Mouse (Mus musculus) thymus, adult 18-20 months (tissue): Measurements from ENCODE around the gene Zfp646.
"Not testable (repeated sequence)": the region's sequence is repeated elsewhere in the genome, so short reads cannot be mapped to it uniquely, and the experiment has no call there.

Source experiments
- DNase-seq, 2 experiments: peaks; one replicate each; pipeline ENCODE4 v3.0.0; 2022; ENCODE audit warnings: mixed read lengths in 2 of 2

The Zfp646 gene

DNA sequence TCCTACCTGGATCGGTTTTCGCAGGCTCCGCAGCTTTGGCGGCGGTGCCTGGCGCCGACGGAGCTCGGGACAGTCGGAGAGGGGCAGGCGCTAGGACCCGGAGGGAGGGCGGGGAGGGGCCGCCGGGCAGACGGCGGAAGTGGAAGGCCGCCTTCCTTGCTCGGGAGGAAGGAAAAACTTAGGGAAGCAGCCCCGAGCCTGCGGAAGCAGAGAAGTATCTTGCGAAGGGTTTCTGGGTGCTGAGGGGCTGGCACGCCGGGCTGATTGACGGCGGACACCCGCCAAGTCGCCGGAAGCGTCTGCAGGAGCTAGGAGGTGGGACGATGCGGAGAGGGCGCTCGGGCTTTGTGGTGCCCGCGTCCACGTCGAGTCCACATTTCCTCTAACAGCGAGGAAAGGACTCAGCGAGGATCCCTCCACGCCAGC lies at the start of gene Zfp646:
Gene Zfp646, plus strand, starts transcription at position 181 of the 426 bp plus-strand sequence.
- peak; percentile 53 to 73 for DNase-seq

GRCm38 (mm10) chr7:127835550-127835949 lies 40.5 kb upstream of the Zfp646 start:
- no peak for DNase-seq

DNA sequence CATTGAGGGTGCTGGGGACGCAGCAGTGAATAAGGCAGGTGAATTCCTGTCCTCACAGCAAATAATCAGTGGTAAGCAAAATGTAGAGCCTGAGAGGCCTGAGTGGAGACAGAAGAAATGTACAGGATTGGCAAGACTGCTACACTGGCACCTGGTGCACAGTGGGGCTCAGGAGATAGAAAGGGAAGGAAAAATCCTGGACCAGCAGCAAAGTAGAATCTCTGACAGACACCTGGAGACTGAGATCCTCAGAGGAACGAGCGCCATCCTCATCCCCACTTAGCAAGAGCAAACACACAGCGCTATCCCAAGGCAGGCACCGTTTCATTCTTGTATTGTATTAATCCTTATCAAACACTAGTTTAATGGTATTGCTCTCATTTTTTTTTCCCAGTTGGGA lies 38.5 kb upstream of the Zfp646 start:
- no peak for DNase-seq

- DNase-seq: not testable (repeated sequence)
These were observed 38.1 kb upstream of the Zfp646 start for GRCm38 (mm10) chr7:127837878-127838277.

- DNase-seq: not testable (repeated sequence)
These were observed 36.0 kb upstream of the Zfp646 start for GRCm38 (mm10) chr7:127840031-127840430.

GRCm38 (mm10) chr7:127840886-127841285 lies 35.1 kb upstream of the Zfp646 start:
- peak; percentile 66 to 72 for DNase-seq

DNA sequence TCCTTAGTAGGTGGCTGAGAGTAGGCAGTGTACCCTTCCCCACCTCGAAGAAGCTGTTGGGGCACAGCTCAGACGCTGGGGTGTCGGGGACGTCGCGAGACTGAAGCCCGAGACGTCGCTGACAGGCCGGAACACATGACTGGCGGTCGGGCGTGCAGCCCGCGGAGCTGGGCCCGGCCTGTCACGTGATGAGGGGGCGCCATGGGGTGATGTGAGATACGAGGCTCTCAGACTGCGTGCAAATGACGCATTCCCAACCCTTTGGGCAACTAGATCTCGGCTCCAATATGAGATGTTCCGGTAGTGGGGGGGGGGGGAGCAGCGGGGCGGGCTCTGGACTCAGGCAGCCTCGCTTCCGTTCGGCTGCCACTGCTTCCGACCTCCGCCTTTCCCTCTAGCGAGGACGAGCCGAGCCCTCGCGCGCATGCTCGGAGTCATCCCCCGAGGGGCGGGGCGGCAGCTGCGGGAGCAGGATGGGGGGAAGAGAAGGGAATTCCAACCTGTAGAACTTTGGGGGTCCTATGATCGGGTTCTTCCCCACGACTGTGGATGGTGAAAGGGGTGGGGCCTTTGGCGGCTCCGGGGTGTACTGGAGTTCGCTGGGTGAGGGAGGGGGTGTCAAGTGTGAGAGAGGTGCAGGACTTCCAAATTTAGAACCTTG lies 34.6 kb upstream of the Zfp646 start:
- DNase-seq: peak; percentile 89 to 92

GRCm38 (mm10) chr7:127842001-127842718 lies 33.9 kb upstream of the Zfp646 start:
- peak; percentile 64 to 74 for DNase-seq

DNA sequence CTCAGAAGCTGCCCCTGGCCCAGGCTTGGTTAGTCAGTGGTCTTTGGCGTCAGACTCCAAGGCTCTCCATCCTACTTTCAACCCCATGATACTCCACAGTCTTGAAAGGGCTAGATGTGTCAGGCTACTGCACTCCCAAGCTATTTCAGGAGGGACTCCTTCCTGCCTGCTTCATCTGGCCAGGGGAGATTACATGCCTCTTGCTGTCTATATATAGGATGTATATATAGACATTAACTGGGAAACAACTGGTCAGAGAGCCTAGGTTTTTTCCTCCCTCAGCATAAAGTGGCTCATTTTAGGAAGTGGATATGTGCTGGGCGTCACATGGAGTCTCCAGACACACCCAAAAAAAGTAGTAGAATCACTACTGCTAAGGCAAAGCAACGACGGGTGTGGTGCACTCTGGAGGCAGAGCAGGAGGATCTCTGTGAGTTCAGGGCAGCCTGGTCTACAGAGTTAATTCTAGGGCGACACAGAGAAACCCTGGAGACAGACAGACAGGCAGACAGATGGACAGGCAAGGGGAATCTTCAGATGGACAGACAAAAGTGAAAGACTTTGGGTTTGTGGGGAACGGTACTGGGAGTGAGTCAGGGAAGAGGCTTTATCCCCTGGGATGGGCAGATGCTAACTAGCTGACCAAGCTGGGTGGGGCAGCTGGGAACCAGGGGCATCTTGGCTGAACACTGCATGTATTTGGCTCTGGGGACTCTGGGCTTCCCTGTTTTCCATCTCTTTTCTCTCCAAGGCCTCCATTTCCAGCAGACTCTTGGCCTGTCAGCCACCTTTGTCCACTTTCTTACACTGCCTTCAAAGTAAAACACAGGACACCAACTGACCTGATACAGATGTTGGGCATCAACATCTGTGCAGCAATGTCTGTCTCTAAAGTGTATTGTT lies 25.8 kb upstream of the Zfp646 start:
- no peak for DNase-seq

DNA sequence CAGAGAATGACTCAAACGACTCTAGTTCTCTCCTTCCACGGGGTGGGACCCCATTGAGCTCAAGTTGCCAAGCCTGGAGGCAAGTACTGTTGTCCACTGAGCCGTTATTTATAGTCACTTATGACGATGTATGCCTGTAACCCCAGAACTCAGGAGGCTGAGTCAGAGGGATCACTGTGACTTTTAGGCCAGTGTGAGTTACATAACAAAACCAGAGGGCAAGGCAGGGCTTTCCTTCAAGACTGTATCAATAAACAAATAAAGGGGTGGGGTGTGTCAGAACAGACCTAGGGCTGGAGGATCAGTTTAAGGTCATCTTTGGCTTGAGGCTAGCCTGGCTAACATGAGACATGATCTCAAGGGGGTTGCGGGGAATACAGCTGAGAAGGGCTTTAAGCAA lies 25.1 kb upstream of the Zfp646 start:
- DNase-seq: no peak

GRCm38 (mm10) chr7:127858258-127858657 lies 17.8 kb upstream of the Zfp646 start:
- DNase-seq: no peak

- DNase-seq: no peak
These were observed 9.6 kb upstream of the Zfp646 start for GRCm38 (mm10) chr7:127866434-127866833.

DNA sequence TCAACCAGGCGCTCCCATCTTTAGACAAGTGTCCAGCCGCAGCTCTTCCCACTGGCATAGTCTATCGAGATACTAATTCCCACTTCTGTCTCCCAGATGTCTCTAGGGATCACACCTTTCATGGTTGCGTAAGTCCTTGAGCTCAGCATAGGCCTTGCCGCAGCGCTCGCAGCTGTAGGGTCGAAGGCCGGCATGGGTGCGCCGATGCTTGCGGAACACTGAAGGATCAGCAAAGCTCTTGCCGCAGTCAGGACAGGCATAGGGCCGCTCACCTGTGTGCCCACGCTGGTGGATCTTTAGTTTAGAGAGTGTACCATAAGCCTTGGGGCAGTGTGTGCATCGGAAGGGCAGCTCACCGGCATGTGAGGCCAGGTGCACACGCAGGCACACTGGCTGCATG lies 8.4 kb upstream of the Zfp646 start:
- DNase-seq: no peak

DNA sequence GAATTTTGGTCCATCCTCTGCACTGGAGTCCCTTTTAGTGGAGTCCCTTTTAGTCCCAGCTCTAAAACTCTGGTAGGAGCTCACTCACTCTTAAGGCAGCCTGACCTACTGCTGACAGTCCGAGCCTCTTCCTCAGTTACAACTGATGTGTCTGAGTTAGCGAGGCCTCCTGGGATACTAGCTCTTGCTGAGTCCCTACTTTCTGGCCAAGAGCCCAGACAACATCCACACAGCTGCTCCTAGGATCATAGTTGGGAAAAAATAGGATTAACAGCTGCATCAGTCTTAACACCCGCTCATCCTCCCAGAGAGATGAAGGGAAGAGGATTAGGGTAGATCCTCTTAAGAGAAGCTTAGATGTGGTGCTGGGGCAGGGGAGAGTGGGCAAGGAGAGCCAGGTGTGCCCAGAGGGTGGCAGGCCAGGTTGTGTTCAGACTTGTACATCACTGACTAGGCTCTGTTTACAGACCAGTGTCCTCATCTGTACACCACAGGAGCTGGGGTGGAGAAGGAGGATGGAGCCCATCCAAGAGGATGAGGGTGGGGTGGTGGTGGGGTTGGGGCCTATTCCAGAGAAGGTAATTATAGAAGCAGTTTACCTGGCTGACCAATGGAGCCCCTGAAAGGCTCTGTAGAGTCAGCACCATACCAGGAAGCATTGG lies 6.7 kb upstream of the Zfp646 start:
- DNase-seq: no peak

DNA sequence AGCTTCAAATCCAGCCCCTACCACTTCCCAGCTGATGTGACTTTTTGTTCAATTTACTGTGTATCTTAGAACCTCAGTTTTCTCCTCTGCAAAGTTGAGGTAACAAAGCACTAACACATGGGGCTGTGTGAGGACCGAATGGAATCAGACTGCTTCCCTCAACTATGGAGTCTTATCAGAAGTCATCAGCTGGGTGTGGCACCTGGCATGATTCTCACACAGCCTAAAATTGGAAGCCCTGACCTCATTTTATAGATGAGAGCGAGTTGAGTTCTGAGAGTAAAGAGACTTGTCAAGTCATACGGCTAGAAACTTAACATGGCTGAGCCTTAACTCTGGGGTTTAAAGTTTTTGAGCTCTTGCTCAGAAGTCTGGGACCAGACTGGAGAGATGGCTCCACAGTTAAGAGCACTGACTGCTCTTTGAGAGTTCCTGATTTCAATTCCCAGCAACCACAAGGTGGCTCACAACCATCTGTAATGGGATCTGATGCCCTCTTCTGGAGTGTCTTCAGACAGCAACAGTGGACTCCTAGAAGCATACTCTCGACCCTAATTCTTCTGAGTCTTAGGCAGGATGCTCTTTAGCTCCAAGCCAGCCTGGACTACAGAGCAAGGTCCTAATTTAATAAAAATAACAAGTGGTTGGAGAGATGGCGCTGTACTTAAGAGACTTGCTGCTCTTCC lies 5.7 kb upstream of the Zfp646 start:
- no peak for DNase-seq

GRCm38 (mm10) chr7:127874812-127875626 lies 1.0 kb upstream of the Zfp646 start:
- DNase-seq: no peak

DNA sequence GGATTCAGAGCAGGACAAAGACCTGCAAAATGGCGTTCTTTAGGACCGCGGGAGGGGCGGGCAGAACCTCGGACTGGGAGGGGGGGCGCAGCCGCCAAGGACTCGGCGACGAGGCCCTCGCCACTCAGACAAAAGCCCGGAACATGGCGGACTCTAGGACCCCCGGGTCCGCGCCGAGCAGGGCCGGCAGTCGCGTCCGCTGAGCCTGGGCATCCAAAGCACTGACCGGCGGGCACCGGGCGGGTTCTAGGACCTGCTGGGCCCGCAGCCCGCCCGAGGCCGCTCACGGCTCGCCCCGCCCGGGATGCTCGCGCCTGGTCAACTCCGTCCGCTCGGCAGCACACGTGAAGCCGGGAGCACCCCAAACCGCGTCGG lies 407 bp upstream of the Zfp646 start:
- peak; percentile 78 to 84 for DNase-seq

DNA sequence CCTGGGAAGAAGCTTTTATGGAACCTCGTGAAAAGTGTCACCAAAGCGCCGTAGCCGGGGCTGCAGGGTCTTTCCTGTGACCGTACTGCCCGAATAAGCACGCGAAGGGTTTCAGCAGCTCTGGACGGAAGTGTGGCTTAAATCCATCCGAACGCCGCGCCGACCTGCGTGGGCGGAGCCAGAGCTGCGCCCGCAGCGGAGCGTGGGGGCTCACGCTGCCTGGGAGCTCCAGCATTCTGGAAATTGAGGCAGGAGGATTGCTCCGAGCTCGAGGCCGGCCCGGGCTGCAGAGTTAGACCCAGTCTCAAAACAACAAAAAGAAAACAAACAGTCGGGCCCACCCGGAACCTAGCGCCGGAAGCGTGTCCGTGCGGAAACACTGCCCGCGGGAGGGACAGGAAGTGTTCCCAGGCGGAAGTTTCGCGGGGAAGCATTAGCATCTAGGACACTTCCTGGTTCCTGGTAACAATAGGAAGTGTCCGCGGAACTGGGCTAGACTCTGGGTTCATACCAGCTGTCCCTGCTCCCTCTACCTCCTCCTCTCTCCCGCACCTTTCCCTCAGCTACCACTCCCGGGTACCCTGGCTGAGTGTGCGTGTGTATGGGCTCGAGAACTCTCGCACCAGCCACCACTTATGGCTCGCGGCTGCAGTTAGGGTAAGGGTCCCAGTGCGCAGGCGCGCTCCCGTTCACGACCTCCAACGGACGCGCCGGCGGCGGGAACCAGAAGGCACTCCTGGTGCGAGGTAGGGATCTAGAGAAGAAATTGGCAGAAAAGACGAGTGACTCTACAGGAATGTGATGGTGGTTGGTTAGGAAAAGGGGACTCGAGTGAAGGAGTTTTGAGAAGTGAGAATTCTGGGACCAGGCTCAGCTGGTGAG lies 687 bp downstream of the Zfp646 start, which contains the start of gene Zfp668:
Gene Zfp668, minus strand, starts transcription at position 362 of the 882 bp plus-strand sequence.
- DNase-seq: peak; percentile 64 to 81

- DNase-seq: no peak
These were observed 3.3 kb downstream of the Zfp646 start for GRCm38 (mm10) chr7:127879301-127879700.

- DNase-seq: no peak
These were observed 4.4 kb downstream of the Zfp646 start for GRCm38 (mm10) chr7:127880431-127880830.
